Mouse (Mus musculus) forebrain, postnatal 0 days (tissue): ENCODE measurements around the gene Unc119b. TPM values are rescaled to one million over a fixed set of nuclear protein-coding genes. Genes with fewer than 3 reads are reported as not detected.
"Not testable (repeated sequence)": the region's sequence is repeated elsewhere in the genome, so short reads cannot be mapped to it uniquely, and the experiment has no call there.

Source experiments
- ATAC-seq: fragments of 200-750 bp; cut with Nextera tagmentation; 2 replicates; pipeline ENCODE4 v1.8.0; 2017; ENCODE audit warnings: mild to moderate bottlenecking, moderate library complexity
- DNase-seq: peaks from one replicate; pipeline ENCODE4 v3.0.0-alpha.2; 2015
- H3K27ac ChIP-seq: fragments of 300-500 bp; sonication (generic); 2 replicates; pipeline ENCODE4 v1.5.1; 2014; ENCODE audit warnings: low read depth, mild to moderate bottlenecking, antibody characterized with exemption, low read length, moderate library complexity, mixed read lengths
- H3K27me3 ChIP-seq: fragments of 300-500 bp; sonication (generic); 2 replicates; pipeline ENCODE4 v1.6.1; 2014; ENCODE audit warnings: mild to moderate bottlenecking, low read length, mixed read lengths; ENCODE audit not compliant: insufficient read depth
- H3K36me3 ChIP-seq: fragments of 300-500 bp; sonication (generic); 2 replicates; pipeline ENCODE4 v1.6.1; 2014; ENCODE audit warnings: mild to moderate bottlenecking, moderate library complexity; ENCODE audit not compliant: insufficient read depth
- H3K4me1 ChIP-seq: fragments of 300-500 bp; sonication (generic); 2 replicates; pipeline ENCODE4 v1.6.1; 2014; ENCODE audit warnings: antibody characterized with exemption; ENCODE audit not compliant: insufficient read depth
- H3K4me2 ChIP-seq: fragments of 300-500 bp; sonication (generic); 2 replicates; pipeline ENCODE4 v1.6.1; 2014; ENCODE audit warnings: low read depth, mild to moderate bottlenecking, moderate library complexity
- H3K4me3 ChIP-seq: fragments of 300-500 bp; sonication (generic); 2 replicates; pipeline ENCODE4 v1.5.1; 2014; ENCODE audit warnings: low read depth, low read length, mixed read lengths
- H3K9ac ChIP-seq: fragments of 300-500 bp; sonication (generic); 2 replicates; pipeline ENCODE4 v1.6.1; 2014; ENCODE audit warnings: mild to moderate bottlenecking
- H3K9me3 ChIP-seq: fragments of 300-500 bp; sonication (generic); 2 replicates; pipeline ENCODE4 v1.6.1; 2016; ENCODE audit warnings: low read length
- CTCF ChIP-seq: sonication (generic); IDR thresholded peaks from 2 replicates; pipeline ENCODE4 v1.5.1; 2016; ENCODE audit warnings: antibody characterized with exemption, control low read depth, low read depth
- WGBS: fragments of 180-500 bp; shearing (Covaris S2); extraction: QIAGEN DNeasy Blood & Tissue Kit; methylation state at CpG from one replicate; pipeline ENCODE4 v1.1.7; 2014; 5-methylcytosine and 5-hydroxymethylcytosine counted together
- polyA plus RNA-seq: library from polyadenylated mRNA; unstranded; fragments of >200 nt; fragmentation: Nextera tagmentation; extraction: Ambion mirVana; gene quantifications from 2 replicates; pipeline ENCODE4 v1.2.1, GENCODE M21; 2015
- total RNA-seq: library from RNA; depleted of rRNA; stranded (reverse); fragments of >200 nt; gene quantifications from 2 replicates; pipeline ENCODE4 v1.2.3, GENCODE M21; 2014

Gene Unc119b
- total and polyA plus RNA-seq, 2 experiments from 2014 or later: 20.3 to 27.2 TPM

- Histone ChIP-seq H3K4me1 (no peaks in the 10 kb centered on the region), H3K9me3 (no peaks in the 10 kb centered on the region), H3K27me3 (no peaks in the 10 kb centered on the region), H3K36me3 (no peaks in the 10 kb centered on the region), H3K27ac (no peak overlapping the region), H3K9ac (no peak overlapping the region), H3K4me2 (no peak overlapping the region), H3K4me3 (no peak overlapping the region)
- 82% methylated on average over 8 of the region's 8 CpGs for WGBS
- no peak for TF ChIP-seq CTCF
- DNase-seq (no peak), ATAC-seq (no peak)
Observed at GRCm38 (mm10) chr5:115170150-115170549, 35.4 kb upstream of the Unc119b start.

- no peak overlapping the region for H3K9ac ChIP-seq
- TF ChIP-seq CTCF: no peak
- H3K27me3 ChIP-seq: no peaks in the 10 kb centered on the region
- no peaks in the 10 kb centered on the region for H3K4me1 ChIP-seq
- no peaks in the 10 kb centered on the region for H3K36me3 ChIP-seq
- H3K27ac ChIP-seq: no peak overlapping the region
- no peak for DNase-seq
- 44% methylated on average over 23 of the region's 27 CpGs for WGBS
- H3K9me3 ChIP-seq: no peaks in the 10 kb centered on the region
- no peak for ATAC-seq
- no peak overlapping the region for H3K4me3 ChIP-seq
- no peak overlapping the region for H3K4me2 ChIP-seq
Observed at GRCm38 (mm10) chr5:115168641-115169415, 34.1 kb upstream of the Unc119b start.

GRCm38 (mm10) chr5:115167396-115167795 is 32.6 kb upstream of the Unc119b start:
- Histone ChIP-seq H3K4me1 (no peaks in the 10 kb centered on the region), H3K4me2 (no peak overlapping the region), H3K27me3 (no peaks in the 10 kb centered on the region), H3K27ac (no peak overlapping the region), H3K36me3 (no peaks in the 10 kb centered on the region), H3K4me3 (no peak overlapping the region), H3K9me3 (no peaks in the 10 kb centered on the region), H3K9ac (no peak overlapping the region)
- no peak for DNase-seq
- 66% methylated on average over 6 of the region's 6 CpGs for WGBS
- no peak for ATAC-seq
- no peak for TF ChIP-seq CTCF

- WGBS: 84% methylated on average over 7 of the region's 7 CpGs
- no peak overlapping the region for H3K27ac ChIP-seq
Observed at GRCm38 (mm10) chr5:115166815-115167194, 32.0 kb upstream of the Unc119b start.

GRCm38 (mm10) chr5:115165895-115166814 is 31.4 kb upstream of the Unc119b start:
- H3K4me3 ChIP-seq: no peak overlapping the region
- no peaks in the 10 kb centered on the region for H3K4me1 ChIP-seq
- no peak; the same call in 1 of the 2 replicates for TF ChIP-seq CTCF
- ATAC-seq (no peak; the same call in 1 of the 2 replicates), DNase-seq (no peak)
- H3K36me3 ChIP-seq: no peaks in the 10 kb centered on the region
- no peaks in the 10 kb centered on the region for H3K27me3 ChIP-seq
- H3K4me2 ChIP-seq: no peak overlapping the region
- H3K27ac ChIP-seq: no peak overlapping the region
- WGBS: 41% methylated on average over 11 of the region's 11 CpGs
- H3K9ac ChIP-seq: no peak overlapping the region
- no peaks in the 10 kb centered on the region for H3K9me3 ChIP-seq

More at GRCm38 (mm10) chr5:115166815-115167194, 32.0 kb upstream of the Unc119b start:
- no peak overlapping the region for H3K9ac ChIP-seq
- no peaks in the 10 kb centered on the region for H3K9me3 ChIP-seq
- no peak overlapping the region for H3K4me3 ChIP-seq
- H3K27me3 ChIP-seq: no peaks in the 10 kb centered on the region
- no peak for DNase-seq
- TF ChIP-seq CTCF: no peak
- no peak overlapping the region for H3K4me2 ChIP-seq
- H3K4me1 ChIP-seq: no peaks in the 10 kb centered on the region
- ATAC-seq: no peak
- no peaks in the 10 kb centered on the region for H3K36me3 ChIP-seq

GRCm38 (mm10) chr5:115165351-115165750 is 30.6 kb upstream of the Unc119b start:
- 66% methylated on average over 9 of the region's 9 CpGs for WGBS
- no peak overlapping the region for H3K4me2 ChIP-seq
- H3K36me3 ChIP-seq: no peaks in the 10 kb centered on the region
- H3K9me3 ChIP-seq: no peaks in the 10 kb centered on the region
- ATAC-seq: no peak
- no peak overlapping the region for H3K9ac ChIP-seq
- no peak for DNase-seq
- H3K4me3 ChIP-seq: no peak overlapping the region
- no peaks in the 10 kb centered on the region for H3K27me3 ChIP-seq
- peak; percentile 56 for TF ChIP-seq CTCF
- no peaks in the 10 kb centered on the region for H3K4me1 ChIP-seq
- H3K27ac ChIP-seq: no peak overlapping the region

- not testable (repeated sequence) for DNase-seq, H3K4me3 ChIP-seq, ATAC-seq, H3K27ac ChIP-seq, H3K36me3 ChIP-seq, H3K27me3 ChIP-seq, H3K9ac ChIP-seq, H3K4me1 ChIP-seq, H3K4me2 ChIP-seq, H3K9me3 ChIP-seq
- WGBS: 85% methylated on average over 4 of the region's 4 CpGs
Observed at GRCm38 (mm10) chr5:115164446-115164845, 29.7 kb upstream of the Unc119b start.
